Mouse (Mus musculus) gastrocnemius, postnatal 25 days (tissue): ENCODE results near the gene Morf4l1. TPM values are rescaled to one million over a fixed set of nuclear protein-coding genes. Genes with fewer than 3 reads are reported as not detected.
A peak's percentile ranks its signal among the peaks of the same experiment; 100 is the strongest.

Source experiments
- DNase-seq: peaks from one replicate; pipeline ENCODE4 v3.0.0; 2022
- long read RNA-seq, 2 experiments: library from polyadenylated mRNA; stranded (forward); transcript quantifications; one replicate each; pipeline ENCODE4 v2.0.0; 2021
- total RNA-seq, 2 experiments: library from RNA; stranded (reverse); gene quantifications; 1 replicate in 1 of 2; 2 replicates in 1 of 2; pipeline ENCODE4 v1.2.3; 2021

Morf4l1 gene
- 100 to 1,000 TPM; 154 to 171 TPM for total RNA-seq
- long read RNA-seq, experiment 1, transcript Morf4l1-201 (13 exons, 1,882 nt) = minor isoform, 5 of 88 reads
- long read RNA-seq, experiment 1, transcript Morf4l1-202 (12 exons, 1,824 nt) = major isoform, 44 of 88 reads
- long read RNA-seq, experiment 1, partial matches to known transcripts = 33 of 88 reads
- long read RNA-seq, experiment 1, other reads (novel, unspliced or antisense) = 6 of 88 reads
- long read RNA-seq, experiment 2, transcript Morf4l1-202 (12 exons, 1,824 nt) = major isoform, 44 of 105 reads
- long read RNA-seq, experiment 2, transcript Morf4l1-201 (13 exons, 1,882 nt) = minor isoform, 6 of 105 reads
- long read RNA-seq, experiment 2, partial matches to known transcripts = 49 of 105 reads
- long read RNA-seq, experiment 2, other reads (novel, unspliced or antisense) = 6 of 105 reads

GRCm38 (mm10) chr9:90114567-90115307 lies at the start of gene Morf4l1:
Morf4l1 (minus strand) TSS chr9:90114774.
- DNase-seq = peak; percentile 97

- DNase-seq = no peak
These were observed 49.1 kb upstream of the Morf4l1 start for GRCm38 (mm10) chr9:90163749-90164095.

GRCm38 (mm10) chr9:90162926-90163748 lies 48.6 kb upstream of the Morf4l1 start, which contains the start of gene Adamts7:
Adamts7 (plus strand) TSS chr9:90163069.
- DNase-seq = no peak

- DNase-seq = peak; percentile 73
These were observed 47.8 kb upstream of the Morf4l1 start for GRCm38 (mm10) chr9:90162243-90162925.

GRCm38 (mm10) chr9:90146869-90147268 lies 32.3 kb upstream of the Morf4l1 start:
- DNase-seq = no peak

GRCm38 (mm10) chr9:90145788-90146187 lies 31.2 kb upstream of the Morf4l1 start:
- DNase-seq = peak; percentile 31

- no peak for DNase-seq
These were observed 22.0 kb upstream of the Morf4l1 start for GRCm38 (mm10) chr9:90136678-90136965.

- DNase-seq = no peak
These were observed 21.5 kb upstream of the Morf4l1 start for GRCm38 (mm10) chr9:90135963-90136677.

- DNase-seq = no peak
These were observed 20.9 kb upstream of the Morf4l1 start for GRCm38 (mm10) chr9:90135466-90135865.

GRCm38 (mm10) chr9:90133562-90134355 lies 19.2 kb upstream of the Morf4l1 start:
- DNase-seq = no peak

GRCm38 (mm10) chr9:90128636-90129201 lies 14.1 kb upstream of the Morf4l1 start:
- no peak for DNase-seq

- DNase-seq = no peak
These were observed 12.6 kb upstream of the Morf4l1 start for GRCm38 (mm10) chr9:90127146-90127545.

- peak; percentile 66 for DNase-seq
These were observed 11.9 kb upstream of the Morf4l1 start for GRCm38 (mm10) chr9:90126260-90127010.

GRCm38 (mm10) chr9:90125416-90126099 lies 11.0 kb upstream of the Morf4l1 start:
- DNase-seq = no peak

GRCm38 (mm10) chr9:90124873-90125245 lies 10.3 kb upstream of the Morf4l1 start:
- DNase-seq = no peak

GRCm38 (mm10) chr9:90124156-90124872 lies 9.7 kb upstream of the Morf4l1 start:
- DNase-seq = no peak

- no peak for DNase-seq
These were observed 7.7 kb upstream of the Morf4l1 start for GRCm38 (mm10) chr9:90122246-90122740.

GRCm38 (mm10) chr9:90117234-90117633 lies 2.7 kb upstream of the Morf4l1 start:
- no peak for DNase-seq
